Mouse (Mus musculus) lung, postnatal 0 days (tissue): ENCODE measurements around the gene Pou2f2.

ENCODE experiments used
- CTCF ChIP-seq: IDR thresholded peaks from 2 replicates; pipeline ENCODE4 v1.5.1; 2016; ENCODE audit warnings: antibody characterized with exemption, mild to moderate bottlenecking
- EP300 ChIP-seq: IDR thresholded peaks from 2 replicates; pipeline ENCODE4 v1.6.1; 2016; ENCODE audit warnings: antibody characterized with exemption, mild to moderate bottlenecking, control low read depth

- no peak for TF ChIP-seq CTCF
- TF ChIP-seq EP300 = no peak
Observed at GRCm38 (mm10) chr7:25181814-25182213, 2.3 kb upstream of the Pou2f2 start.
